In genomic region chr1:182902906-182903305, GRCm38 (mm10) we compare ENCODE assay signal across 17 mouse cellular contexts.
"Had no signal": no experiment of that assay in that cellular context is flagged by ENCODE, and none has a peak within 500 bp of the region (broad histone marks: within the 10 kb centered on the region; RNA-seq: fewer than 3 reads in every experiment).

No protein-coding gene starts in this region.

- ATAC-seq: hindbrain, embryonic 16.5 days; inflammation-experienced regulatory T-cells, adult 6 months; intestine, embryonic 15.5 days; intestine, postnatal 0 days had no signal

- DNase-seq: gastrocnemius, postnatal 14 days; gastrocnemius, postnatal 36 days; heart, adult 11 months; heart, postnatal 10 days; heart, postnatal 4 days; kidney, adult 18-20 months; kidney, adult 8-10 months; kidney, postnatal 10 days; kidney, postnatal 36 days; layer of hippocampus, adult 9-11 months; layer of hippocampus, postnatal 36 days; liver; liver, embryonic 13.5 days had no signal
